Mouse (Mus musculus) cerebral cortex, adult 2 months (tissue): Measurements from ENCODE around the gene Zfp367.

Source experiments
- WGBS: fragments of 180-500 bp; shearing (Covaris S2); methylation state at CpG from one replicate; pipeline ENCODE4 v1.1.7; 2018; 5-methylcytosine and 5-hydroxymethylcytosine counted together

Zfp367 gene

DNA sequence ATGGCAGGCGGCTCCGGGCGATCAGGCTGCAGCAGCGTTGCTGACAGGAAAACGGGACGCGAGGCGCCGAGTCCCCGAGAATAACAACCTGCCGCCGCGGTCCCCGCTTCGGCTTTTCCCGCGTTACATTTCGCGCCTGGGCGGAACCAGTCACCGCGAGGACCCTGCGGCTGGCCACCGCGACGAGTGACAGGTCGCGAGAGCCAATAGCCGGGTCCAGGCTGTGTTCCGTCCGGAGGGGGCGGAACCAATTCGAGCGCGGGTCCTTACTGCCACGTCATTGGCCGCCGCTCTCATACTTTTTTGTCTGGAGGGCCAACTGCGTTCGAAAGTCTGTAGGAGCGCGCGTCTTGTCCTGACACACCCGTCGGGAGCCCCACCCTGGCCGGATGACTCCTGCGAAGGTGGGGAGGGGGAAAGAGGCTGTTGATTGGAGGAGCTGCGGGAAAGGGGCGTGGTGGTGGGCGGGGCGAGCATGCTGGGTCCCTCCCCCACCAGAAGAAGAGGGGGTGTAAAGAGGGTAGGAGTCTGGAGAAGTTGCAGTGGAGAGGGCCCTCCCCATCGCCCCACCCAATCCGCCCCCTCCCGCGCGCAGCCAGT, at the start of gene Zfp367:
Gene Zfp367 (minus strand): TSS at position 120 of the 600 bp plus-strand sequence.
- WGBS, result 1% methylated on average over 56 of the region's 56 CpGs

- 98% methylated on average over 4 of the region's 4 CpGs for WGBS
These were observed 47.9 kb upstream of the Zfp367 start for GRCm38 (mm10) chr13:64200911-64201310.

DNA sequence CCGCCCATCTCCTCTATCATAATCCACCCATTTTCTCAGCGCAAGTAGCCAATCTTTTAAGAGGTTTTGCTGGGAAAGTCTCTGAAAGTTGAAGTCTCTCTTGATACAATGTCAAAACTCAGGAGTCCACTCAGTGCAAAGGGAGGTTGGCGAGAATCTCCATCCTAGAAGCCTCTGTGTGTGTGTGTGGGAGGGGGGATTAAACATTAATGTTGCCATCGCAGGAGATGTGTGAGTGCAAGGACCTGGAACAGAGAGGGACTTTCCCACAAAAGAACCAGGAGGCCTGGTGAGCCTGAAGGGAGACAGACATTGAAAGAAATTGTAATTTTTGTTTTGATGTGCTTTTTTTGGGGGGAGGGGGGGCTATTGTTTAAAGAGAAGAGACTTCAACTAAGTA, 45.3 kb upstream of the Zfp367 start:
- WGBS, result 87% methylated on average over 4 of the region's 4 CpGs

- 80% methylated on average over 6 of the region's 6 CpGs for WGBS
These were observed 44.9 kb upstream of the Zfp367 start for GRCm38 (mm10) chr13:64197899-64198298.

DNA sequence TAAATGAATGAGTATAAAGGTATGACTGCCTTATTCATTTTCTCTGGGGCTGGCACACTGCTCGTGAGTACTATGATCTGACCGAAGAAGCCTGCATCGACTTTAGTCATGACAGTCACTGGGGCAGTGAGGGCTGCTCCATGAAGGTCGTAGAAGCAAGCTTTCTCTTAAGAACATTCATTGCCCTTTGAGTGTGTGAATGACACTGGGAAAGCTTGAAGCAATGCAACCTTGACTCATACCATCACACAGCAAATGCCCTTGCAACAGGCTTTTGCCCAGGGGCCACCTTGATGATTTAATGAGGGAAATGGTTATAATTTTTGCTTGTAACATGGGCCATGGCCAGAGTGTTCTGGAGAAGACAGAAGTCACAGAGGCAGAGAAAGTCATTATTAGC, 33.5 kb upstream of the Zfp367 start:
- WGBS, result 93% methylated on average over 4 of the region's 4 CpGs

- 96% methylated on average over 9 of the region's 9 CpGs for WGBS
These were observed 32.6 kb upstream of the Zfp367 start for GRCm38 (mm10) chr13:64185586-64185985.

DNA sequence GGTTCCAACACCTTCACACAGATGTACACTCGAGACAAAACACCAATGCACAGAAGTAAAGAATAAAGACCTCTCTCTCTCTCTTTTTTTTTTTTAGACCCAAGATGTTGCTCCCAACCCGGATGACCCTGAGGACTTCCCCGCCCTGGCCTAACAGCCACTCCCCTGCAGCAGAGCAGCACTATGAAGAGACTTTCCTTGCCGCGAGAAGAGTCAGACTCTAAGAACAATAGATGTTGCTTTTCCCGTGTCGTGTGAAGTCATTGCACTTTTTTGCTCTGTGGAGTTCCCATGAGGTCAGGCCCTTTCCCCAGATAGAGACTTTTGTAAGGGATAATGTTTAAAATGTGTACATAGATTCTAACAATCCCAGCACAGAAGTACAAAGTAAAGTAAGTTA, 32.2 kb upstream of the Zfp367 start:
- 81% methylated on average over 7 of the region's 7 CpGs for WGBS

DNA sequence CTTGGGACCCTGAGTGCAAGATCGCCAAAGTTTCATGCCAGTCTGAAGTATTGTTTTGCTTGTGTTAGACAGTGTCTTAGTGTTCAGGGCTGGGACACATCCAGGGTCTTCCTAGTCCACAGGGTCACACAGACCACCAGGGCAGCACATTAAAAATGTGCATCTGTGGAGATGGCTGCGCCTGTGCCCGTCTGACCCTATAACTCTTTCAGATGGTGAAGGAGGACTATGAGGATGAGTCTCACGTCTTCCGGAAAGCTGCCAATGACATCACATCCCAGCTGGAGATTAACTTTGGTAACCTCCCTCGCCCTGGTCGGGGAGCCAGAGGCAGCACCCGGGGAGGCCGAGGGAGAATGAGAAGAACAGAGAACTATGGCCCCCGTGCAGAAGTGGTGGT, 31.4 kb upstream of the Zfp367 start:
- WGBS, result 74% methylated on average over 10 of the region's 10 CpGs

DNA sequence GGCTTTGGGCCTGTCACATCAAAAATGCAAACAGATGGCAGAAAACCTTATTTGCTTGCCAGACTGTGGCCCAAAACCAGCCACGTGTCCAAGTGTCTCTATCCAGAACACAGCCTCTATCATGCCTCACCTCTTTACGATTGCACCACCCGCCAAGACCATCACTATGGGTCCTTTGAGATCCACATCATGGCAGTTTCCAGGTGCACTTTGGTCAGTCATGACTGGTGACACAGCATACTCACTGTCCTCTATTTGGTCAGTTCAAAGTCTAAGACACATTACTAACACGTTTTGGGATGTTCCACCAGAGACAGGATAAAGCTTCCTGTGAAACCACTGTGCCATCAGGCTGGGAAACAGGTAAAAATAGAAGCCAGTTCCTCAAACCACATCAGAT, 30.6 kb upstream of the Zfp367 start:
- WGBS, result 66% methylated on average over 4 of the region's 4 CpGs

- WGBS, result 86% methylated on average over 2 of the region's 2 CpGs
These were observed 29.1 kb upstream of the Zfp367 start for GRCm38 (mm10) chr13:64182091-64182490.

- 76% methylated on average over 3 of the region's 3 CpGs for WGBS
These were observed 27.9 kb upstream of the Zfp367 start for GRCm38 (mm10) chr13:64180888-64181287.

DNA sequence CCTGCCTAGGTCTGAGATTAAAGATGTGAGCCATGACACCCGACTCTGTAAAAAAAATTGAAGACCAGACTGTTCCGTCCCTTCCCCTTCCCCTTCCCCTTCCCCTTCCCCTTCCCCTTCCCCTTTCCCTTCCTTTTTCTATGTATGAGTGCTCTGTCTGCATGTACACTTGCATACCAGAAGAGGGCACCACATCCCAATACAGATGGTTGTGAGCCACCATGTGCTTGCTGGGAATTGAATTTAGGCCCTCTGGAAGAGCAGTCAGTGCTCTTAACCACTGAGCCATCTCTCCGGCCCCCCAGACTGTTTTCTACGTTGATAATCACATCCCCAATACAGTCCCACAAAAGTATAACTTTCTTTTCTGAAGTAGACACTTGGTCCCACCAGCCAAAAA, 27.3 kb upstream of the Zfp367 start:
- WGBS, result 83% methylated on average over 4 of the region's 4 CpGs

DNA sequence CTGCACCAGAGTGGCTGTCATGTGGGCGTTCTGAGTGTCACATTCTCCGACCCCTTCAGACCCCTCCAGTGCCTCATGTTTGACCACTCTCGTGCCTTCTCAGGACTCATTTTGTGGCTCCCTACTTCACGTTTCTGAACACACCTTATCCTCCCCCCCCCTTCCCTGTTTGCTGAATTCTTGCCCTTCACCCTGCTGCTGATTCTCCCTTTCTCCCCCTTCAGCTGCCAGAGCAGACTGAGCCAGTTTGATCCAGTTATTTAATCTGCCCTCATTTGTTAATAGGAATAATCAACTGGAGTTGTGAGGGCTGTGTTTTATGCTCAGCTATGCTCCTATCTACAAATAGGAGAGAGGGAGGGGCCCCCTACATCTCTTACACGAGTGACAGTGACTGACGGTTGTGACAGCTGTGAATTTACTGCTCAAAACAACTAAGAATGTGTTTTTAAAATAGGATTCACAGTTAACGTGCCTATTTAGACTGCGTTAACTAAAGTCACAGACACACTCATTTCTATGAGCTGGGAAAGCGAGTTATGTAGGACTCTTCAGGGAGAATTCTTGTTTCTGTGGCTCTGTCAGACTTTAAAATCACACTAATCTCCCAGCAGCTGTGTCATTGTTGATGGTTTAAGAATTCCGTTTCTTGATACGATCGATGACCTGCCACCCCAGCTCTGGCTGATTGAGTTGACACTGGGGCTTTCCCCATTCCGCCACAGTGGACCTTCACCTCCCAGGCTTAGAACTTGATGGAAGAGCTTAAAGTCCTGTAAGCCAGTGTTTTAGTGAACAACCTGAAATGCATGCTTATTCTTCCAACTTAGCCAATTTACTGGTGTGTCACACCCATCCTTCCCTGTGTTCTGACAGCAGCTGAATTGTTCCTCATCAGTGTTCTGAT, 26.0 kb upstream of the Zfp367 start:
- 76% methylated on average over 13 of the region's 13 CpGs for WGBS

GRCm38 (mm10) chr13:64178000-64178399, 25.0 kb upstream of the Zfp367 start:
- WGBS, result 87% methylated on average over 7 of the region's 7 CpGs

- 98% methylated on average over 25 of the region's 25 CpGs for WGBS
These were observed 16.7 kb upstream of the Zfp367 start for GRCm38 (mm10) chr13:64169746-64170145.

DNA sequence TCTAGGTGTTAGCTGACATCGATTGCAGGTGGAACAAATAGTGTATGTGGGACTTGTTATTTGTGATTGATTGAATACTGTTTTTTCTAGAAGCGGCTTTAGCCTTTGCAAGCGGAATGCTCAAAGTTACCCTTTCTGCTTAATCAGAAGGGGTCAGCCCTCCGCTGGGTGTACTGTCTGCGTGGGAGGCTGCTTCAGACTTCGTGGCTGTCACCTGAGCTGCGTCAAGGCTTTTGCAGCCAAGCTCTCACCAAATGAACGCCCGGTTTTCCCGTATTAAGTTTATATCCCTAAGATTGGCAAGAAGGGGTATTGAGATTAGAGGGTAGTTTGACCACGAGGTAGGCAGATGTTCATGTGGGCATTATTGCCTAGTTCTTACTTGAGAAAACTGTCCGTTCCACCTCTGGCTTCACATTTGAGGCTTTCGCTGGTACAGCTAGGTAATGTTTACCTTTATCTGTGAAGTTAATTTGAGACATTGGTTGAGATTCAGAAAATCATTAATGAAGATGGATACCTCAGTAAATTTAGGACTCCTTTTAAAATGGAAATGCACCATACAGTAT, 10.2 kb upstream of the Zfp367 start:
- 40% methylated on average over 13 of the region's 13 CpGs for WGBS

GRCm38 (mm10) chr13:64162626-64163025, 9.6 kb upstream of the Zfp367 start:
- WGBS, result 6% methylated on average over 14 of the region's 14 CpGs

DNA sequence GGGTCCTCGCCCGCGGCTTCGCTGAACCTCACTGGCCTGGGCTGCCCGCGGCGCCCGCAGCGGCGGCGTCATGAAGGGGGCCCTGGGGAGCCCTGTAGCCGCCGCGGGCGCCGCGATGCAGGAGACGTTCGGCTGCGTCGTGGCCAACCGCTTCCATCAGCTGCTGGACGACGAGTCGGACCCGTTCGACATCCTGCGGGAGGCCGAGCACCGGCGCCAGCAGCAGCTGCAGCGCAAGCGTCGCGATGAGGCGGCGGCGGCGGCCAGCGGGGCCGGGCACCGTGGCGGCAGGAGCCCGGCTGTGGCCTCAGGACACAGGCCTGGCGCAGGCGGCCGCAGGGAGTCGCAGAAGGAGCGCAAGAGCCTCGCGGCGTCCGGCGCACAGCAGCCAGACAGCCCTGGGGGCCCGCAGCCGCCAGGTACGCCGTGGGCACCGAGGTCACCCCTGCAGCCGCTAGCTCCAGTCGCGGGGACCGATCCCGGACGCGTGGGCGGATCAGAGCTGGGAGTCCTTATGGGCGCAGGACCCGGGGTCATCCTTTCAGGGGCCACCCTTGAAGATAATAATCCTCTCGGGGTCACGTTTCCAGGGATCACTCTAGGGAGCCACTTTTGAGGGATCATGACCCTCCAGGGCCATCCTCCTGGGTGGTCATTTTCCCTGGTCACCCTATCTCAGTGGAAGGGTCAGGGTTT, 9.1 kb upstream of the Zfp367 start:
- WGBS, result under 1% methylated on average over 71 of the region's 71 CpGs

- under 1% methylated on average over 31 of the region's 31 CpGs for WGBS
These were observed 8.5 kb upstream of the Zfp367 start, which contains the start of gene Habp4 for GRCm38 (mm10) chr13:64161548-64161915. Gene Habp4, plus strand, starts transcription at chr13:64161824.

DNA sequence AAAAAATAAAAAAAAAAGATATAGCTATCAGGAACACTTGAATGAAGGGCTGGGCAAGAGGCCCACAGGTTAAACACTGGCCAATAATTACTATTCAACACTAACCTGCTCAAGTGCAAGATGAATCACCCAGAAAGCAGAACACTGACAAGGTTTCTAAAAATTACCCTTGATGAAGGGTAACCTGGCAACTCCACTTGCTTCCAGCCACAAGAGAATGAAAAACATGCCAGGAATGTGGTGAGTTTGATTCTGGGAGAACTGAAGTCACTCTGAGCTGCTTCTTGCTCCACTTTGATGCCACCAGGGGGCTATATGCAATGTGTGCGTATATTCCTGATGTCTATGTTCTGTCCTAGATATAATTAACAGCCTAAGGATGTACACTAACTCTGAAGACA, 2.2 kb upstream of the Zfp367 start:
- 30% methylated on average over 1 of the region's 1 CpGs for WGBS

- 62% methylated on average over 2 of the region's 2 CpGs for WGBS
These were observed 1.6 kb upstream of the Zfp367 start for GRCm38 (mm10) chr13:64154651-64155050.

DNA sequence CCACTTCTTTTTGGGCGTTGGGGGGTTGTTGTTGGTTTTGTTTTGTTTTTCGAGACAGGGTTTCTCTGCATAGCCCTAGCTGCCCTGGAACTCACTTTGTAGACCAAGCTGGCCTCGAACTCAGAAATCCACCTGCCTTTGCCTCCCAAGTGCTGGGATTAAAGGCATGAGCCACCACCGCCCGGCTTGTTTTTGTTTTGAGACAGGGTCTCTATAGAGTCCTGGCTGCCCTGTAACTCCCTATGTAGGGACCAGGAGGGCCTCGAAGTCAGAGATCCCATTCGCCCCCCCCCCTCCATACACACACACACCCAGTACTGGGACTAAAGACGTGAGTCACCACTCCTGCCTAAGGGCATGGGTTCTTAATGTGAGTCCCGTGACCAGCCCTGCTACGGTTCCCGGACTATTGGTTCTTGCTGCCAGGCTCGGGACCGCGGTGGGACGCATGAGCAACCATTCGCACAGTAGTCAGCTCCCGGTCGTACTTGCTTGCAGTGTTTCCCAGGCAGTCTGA, 807 bp upstream of the Zfp367 start:
- 2% methylated on average over 18 of the region's 18 CpGs for WGBS
